Mouse (Mus musculus): ENCODE results near the gene Speer4d. TPM values are rescaled to one million over a fixed set of nuclear protein-coding genes. Genes with fewer than 3 reads are reported as not detected.
"Not testable (repeated sequence)": the region's sequence is repeated elsewhere in the genome, so short reads cannot be mapped to it uniquely, and the experiment has no call there.

The Speer4d gene
- total RNA-seq, 2 experiments from 2014 or later = not detected

GRCm38 (mm10) chr5:15652334-15652733, 33.5 kb downstream of the Speer4d start:
- intact Hi-C loops (cut with DNase I); DNase-seq (ENCODE audit: extremely low spot score in 1 of 2, low spot score in 2 of 2): not testable (repeated sequence)

- DNase-seq (ENCODE audit: extremely low spot score in 1 of 2, low spot score in 2 of 2); intact Hi-C loops (cut with DNase I): not testable (repeated sequence)
Measured at GRCm38 (mm10) chr5:15656959-15657358, 38.1 kb downstream of the Speer4d start, which contains the start of gene 4930572O03Rik. Gene 4930572O03Rik, minus strand, starts transcription at chr5:15657059.

GRCm38 (mm10) chr5:15663847-15664246, 45.0 kb downstream of the Speer4d start:
- intact Hi-C loops (cut with DNase I) = not testable (repeated sequence)
- DNase-seq (ENCODE audit: extremely low spot score in 1 of 2, low spot score in 2 of 2) = peak in 1 of 2 experiments; percentile 23

GRCm38 (mm10) chr5:15670789-15671188, 51.9 kb downstream of the Speer4d start:
- intact Hi-C loops (cut with DNase I); DNase-seq (ENCODE audit: extremely low spot score in 1 of 2, low spot score in 2 of 2): not testable (repeated sequence)

Other genes starting within 250 kb of the Speer4d start
- gene Gm21149, start 142.5 kb upstream of the Speer4d start, total RNA-seq (2021) = not detected
- gene Gm21190, start 89.8 kb upstream of the Speer4d start, total RNA-seq (2021) = not detected
- gene Gm21083, start 41.7 kb upstream of the Speer4d start, total RNA-seq (2021) = not detected
- not detected for gene 4930572O03Rik, start 38.0 kb downstream of the Speer4d start, total RNA-seq (2021)
- gene Speer4c, start 95.2 kb downstream of the Speer4d start, total RNA-seq (2021) = not detected